Mouse (Mus musculus) liver, embryonic 15.5 days (tissue): Measurements from ENCODE around the gene Trit1. TPM values are rescaled to one million over a fixed set of nuclear protein-coding genes. Genes with fewer than 3 reads are reported as not detected.
A peak's percentile ranks its signal among the peaks of the same experiment; 100 is the strongest.

Experiments used
- ATAC-seq: fragments of 200-750 bp; cut with Nextera tagmentation; 2 replicates; pipeline ENCODE4 v1.8.0; 2017; ENCODE audit warnings: moderate number of reproducible peaks, mild to moderate bottlenecking, moderate library complexity; ENCODE audit not compliant: insufficient read depth
- H3K27ac ChIP-seq: fragments of 300-500 bp; sonication (generic); replicated peaks from 2 replicates; pipeline ENCODE4 v1.5.1; 2015; ENCODE audit warnings: mild to moderate bottlenecking, inconsistent platforms
- H3K27me3 ChIP-seq: fragments of 300-500 bp; sonication (generic); 2 replicates; pipeline ENCODE4 v1.6.1; 2015; ENCODE audit warnings: mild to moderate bottlenecking, inconsistent platforms
- H3K36me3 ChIP-seq: fragments of 300-500 bp; sonication (generic); replicated peaks from 2 replicates; pipeline ENCODE4 v1.6.1; 2015; ENCODE audit warnings: moderate library complexity, mild to moderate bottlenecking, inconsistent platforms
- H3K4me1 ChIP-seq: fragments of 300-500 bp; sonication (generic); replicated peaks from 2 replicates; pipeline ENCODE4 v1.6.1; 2015; ENCODE audit warnings: inconsistent platforms
- H3K4me2 ChIP-seq: fragments of 300-500 bp; sonication (generic); 2 replicates; pipeline ENCODE4 v1.6.1; 2015; ENCODE audit warnings: moderate library complexity, mild to moderate bottlenecking, inconsistent platforms
- H3K4me3 ChIP-seq: fragments of 300-500 bp; sonication (generic); replicated peaks from 2 replicates; pipeline ENCODE4 v1.5.1; 2015; ENCODE audit warnings: mild to moderate bottlenecking, inconsistent platforms
- H3K9ac ChIP-seq: fragments of 300-500 bp; sonication (generic); 2 replicates; pipeline ENCODE4 v1.6.1; 2015; ENCODE audit warnings: moderate library complexity, mild to moderate bottlenecking, inconsistent platforms
- H3K9me3 ChIP-seq: fragments of 300-500 bp; sonication (generic); replicated peaks from 2 replicates; pipeline ENCODE4 v1.6.1; 2016; ENCODE audit warnings: inconsistent platforms
- WGBS: fragments of 180-500 bp; shearing (Covaris S2); methylation state at CpG from one replicate; pipeline ENCODE4 v1.1.7; 2015; ENCODE audit warnings: mixed read lengths; ENCODE audit not compliant: insufficient replicate concordance; 5-methylcytosine and 5-hydroxymethylcytosine counted together
- polyA plus RNA-seq: library from polyadenylated mRNA; unstranded; fragments of >200 nt; fragmentation: Nextera tagmentation; extraction: Ambion mirVana; gene quantifications from 2 replicates; pipeline ENCODE4 v1.2.1, GENCODE M21; 2015

Gene Trit1
- 5.7 and 6.3 TPM in 2 replicates for polyA plus RNA-seq

DNA sequence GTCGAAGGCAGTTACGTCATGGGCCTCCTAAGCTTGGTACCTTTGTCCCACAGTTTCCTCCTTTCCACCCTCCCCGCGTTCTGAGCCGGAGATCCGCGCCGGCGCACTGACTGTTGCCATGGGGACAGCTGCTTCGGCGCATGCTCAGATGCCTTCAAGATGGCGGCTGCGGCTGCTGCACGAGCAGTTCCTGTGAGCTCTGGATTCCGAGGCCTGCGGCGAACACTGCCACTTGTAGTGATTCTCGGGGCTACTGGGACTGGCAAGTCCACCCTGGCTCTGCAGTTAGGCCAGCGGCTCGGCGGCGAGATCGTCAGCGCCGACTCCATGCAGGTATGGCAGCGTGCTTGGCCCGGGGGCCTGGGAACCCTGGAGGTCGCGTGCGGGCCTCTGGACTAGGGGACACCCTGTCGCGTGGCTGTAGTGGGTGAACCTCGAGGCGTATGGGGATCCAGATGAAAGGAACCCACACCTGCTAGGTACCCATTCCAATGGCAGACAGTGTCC is at the start of gene Trit1:
Trit1 (plus strand) TSS at position 147 of the 507 bp plus-strand sequence.
- peak within 1 kb of the TSS; percentile 83 for H3K4me3 ChIP-seq
- WGBS, result under 1% methylated on average over 34 of the region's 34 CpGs
- H3K9ac ChIP-seq, result peak within 1 kb of the TSS; percentile 79
- 0 out of 2 replicates have a peak, but pooled peaks cover 3% of the 10 kb centered on the region for H3K36me3 ChIP-seq
- peaks cover 31% of the 10 kb centered on the region for H3K4me1 ChIP-seq
- no peaks in the 10 kb centered on the region for H3K9me3 ChIP-seq
- no peaks in the 10 kb centered on the region; the same call in 1 of the 2 replicates for H3K27me3 ChIP-seq
- ATAC-seq, result peak; percentile 85
- H3K4me2 ChIP-seq, result peak within 1 kb of the TSS; percentile 79
- peak within 1 kb of the TSS; percentile 75 for H3K27ac ChIP-seq

DNA sequence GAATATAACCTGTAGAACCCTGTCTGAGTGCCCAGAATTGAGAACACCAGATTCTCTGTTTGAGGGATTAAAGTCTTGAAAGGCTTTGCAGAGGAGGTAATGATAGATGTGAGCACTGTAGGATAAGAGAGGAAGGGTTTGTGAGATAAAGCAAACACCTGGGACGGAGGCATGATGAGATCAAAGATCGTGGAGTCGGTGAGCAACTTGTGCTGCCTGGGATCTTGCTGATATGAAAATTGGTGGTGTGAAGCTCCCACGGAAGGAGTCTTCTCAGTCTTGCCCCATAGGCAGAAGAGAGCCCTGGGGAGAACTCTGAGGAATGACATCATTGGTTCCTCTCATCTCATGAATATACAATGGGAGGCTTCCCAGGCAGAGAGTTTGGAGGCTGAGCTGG is 48.3 kb upstream of the Trit1 start:
- Histone ChIP-seq H3K4me3 (no peak overlapping the region), H3K36me3 (no peaks in the 10 kb centered on the region), H3K9ac (no peak overlapping the region), H3K9me3 (no peaks in the 10 kb centered on the region), H3K27ac (no peak overlapping the region), H3K4me1 (no peaks in the 10 kb centered on the region), H3K27me3 (peaks cover 11% of the 10 kb centered on the region), H3K4me2 (no peak overlapping the region)
- no peak for ATAC-seq
- WGBS, result 54% methylated on average over 4 of the region's 4 CpGs

DNA sequence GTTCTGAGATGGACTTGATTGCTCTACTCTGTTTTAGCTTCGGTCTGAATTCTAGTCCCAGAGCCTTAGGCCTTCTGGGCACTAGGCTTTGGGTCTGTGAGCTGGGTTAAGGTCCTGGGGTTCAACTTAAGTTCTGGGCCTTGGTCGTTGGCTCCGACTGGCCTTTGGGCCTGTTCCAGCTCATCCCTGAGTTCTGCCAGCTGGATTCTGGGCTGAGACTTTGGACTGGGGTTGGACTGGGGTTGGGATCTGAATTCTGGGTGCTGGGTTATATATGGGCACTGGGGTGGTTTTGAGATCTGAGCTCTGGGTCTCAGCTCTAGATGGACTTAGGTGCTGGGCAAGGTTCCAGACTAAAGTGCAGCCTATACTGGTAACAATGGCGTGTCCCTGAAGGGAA is 45.2 kb upstream of the Trit1 start:
- no peaks in the 10 kb centered on the region for H3K36me3 ChIP-seq
- no peak overlapping the region for H3K4me2 ChIP-seq
- H3K27me3 ChIP-seq, result no peaks in the 10 kb centered on the region; the same call in 1 of the 2 replicates
- no peak overlapping the region for H3K27ac ChIP-seq
- no peak overlapping the region for H3K9ac ChIP-seq
- ATAC-seq, result no peak
- H3K4me1 ChIP-seq, result no peaks in the 10 kb centered on the region
- 59% methylated on average over 4 of the region's 4 CpGs for WGBS
- H3K9me3 ChIP-seq, result no peaks in the 10 kb centered on the region
- H3K4me3 ChIP-seq, result no peak overlapping the region

DNA sequence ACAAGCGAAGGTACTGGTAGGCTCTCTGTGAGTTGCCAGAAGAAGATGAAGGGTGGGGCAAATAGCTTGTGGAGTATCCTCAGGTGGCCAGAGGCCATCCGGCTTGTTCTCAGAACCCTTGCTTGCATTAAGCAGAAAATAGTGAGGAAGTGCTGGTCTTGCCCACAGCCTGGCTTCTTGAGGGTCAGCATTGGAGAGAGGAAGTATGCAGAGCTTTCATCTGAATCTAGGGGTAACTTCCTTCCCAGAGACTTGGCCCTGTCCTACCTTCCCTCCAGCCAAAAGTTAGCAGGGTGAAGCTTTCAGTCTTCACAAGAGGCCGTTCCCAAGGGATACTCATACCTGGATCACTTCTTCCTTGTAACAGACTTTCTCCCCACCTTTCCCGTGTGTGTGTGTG is 44.8 kb upstream of the Trit1 start:
- H3K4me1 ChIP-seq, result no peaks in the 10 kb centered on the region
- no peaks in the 10 kb centered on the region for H3K9me3 ChIP-seq
- H3K4me2 ChIP-seq, result no peak overlapping the region
- no peak overlapping the region for H3K4me3 ChIP-seq
- 49% methylated on average over 4 of the region's 4 CpGs for WGBS
- ATAC-seq, result no peak
- no peaks in the 10 kb centered on the region; the same call in 1 of the 2 replicates for H3K27me3 ChIP-seq
- H3K36me3 ChIP-seq, result no peaks in the 10 kb centered on the region
- H3K27ac ChIP-seq, result no peak overlapping the region
- no peak overlapping the region for H3K9ac ChIP-seq

DNA sequence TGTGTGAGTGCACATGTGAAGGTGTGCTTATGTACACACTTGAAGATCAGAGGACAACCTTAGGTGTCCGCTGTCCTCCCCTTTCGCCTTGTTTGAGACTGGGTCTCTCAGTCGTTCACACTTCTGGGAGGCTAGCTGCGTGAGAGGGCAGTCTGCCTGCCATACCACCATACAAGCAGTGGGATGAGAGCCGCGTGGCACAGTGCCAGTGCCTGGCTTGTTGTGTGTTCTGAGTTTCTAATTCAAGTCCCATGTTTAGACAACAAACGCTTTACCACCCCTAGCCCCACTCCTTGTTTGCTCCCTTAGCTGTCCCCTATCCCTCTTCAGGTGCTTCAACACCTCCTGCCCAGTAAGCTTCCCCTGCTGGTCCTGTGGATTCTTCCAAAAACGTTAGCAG is 44.3 kb upstream of the Trit1 start:
- H3K36me3 ChIP-seq, result no peaks in the 10 kb centered on the region
- H3K4me1 ChIP-seq, result no peaks in the 10 kb centered on the region
- H3K4me3 ChIP-seq, result no peak overlapping the region
- no peaks in the 10 kb centered on the region for H3K9me3 ChIP-seq
- no peak overlapping the region for H3K9ac ChIP-seq
- H3K27ac ChIP-seq, result no peak overlapping the region
- ATAC-seq, result no peak
- no peaks in the 10 kb centered on the region; the same call in 1 of the 2 replicates for H3K27me3 ChIP-seq
- H3K4me2 ChIP-seq, result no peak overlapping the region
- 63% methylated on average over 8 of the region's 8 CpGs for WGBS

DNA sequence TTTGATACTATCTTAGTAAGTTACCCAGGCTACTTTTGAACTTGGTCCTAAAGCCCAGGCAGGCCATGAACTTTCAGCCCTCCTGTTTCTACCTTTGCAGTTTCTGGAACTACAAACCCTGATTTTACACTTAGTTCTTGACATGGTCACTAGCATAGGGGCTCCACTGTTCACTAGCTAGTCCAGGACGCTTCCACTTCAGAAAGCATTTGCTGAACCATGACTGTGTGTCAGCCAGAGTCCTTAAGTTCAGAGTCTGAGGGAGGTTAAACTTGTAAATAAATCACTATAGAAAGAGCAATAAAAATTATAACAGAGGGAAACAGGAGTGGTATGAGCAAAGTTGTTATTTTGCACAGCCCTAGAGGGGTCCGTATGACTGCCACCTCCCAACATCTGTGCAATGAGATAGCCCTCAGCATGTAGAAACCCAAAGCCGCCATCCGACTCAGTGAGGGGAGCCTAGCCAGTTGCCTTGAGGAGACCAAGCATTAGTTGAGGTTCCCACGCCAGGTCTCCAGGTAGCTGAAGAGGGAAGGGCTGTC is 41.3 kb upstream of the Trit1 start:
- H3K27ac ChIP-seq, result no peak overlapping the region
- no peak for ATAC-seq
- 52% methylated on average over 5 of the region's 5 CpGs for WGBS

DNA sequence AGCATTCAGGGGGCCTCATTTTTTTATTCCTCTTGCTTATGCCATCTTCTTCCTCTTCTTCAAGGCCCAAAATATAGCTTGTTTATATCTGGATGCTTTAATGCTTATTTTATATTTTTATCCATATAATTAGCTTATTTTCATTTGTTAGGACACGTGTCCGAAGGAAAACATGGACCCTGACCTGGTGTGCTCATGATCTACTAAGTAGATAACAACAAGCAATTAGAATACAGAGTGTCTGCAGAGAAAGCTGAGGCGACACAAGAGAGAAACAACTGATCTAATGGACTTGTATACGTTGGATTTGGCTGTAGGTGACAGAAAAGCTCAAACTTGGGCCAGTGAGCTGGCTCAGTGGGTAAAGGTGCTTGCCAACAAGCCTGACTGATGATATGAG is 39.5 kb upstream of the Trit1 start:
- no peak overlapping the region for H3K4me3 ChIP-seq
- no peak overlapping the region for H3K4me2 ChIP-seq
- no peak overlapping the region for H3K9ac ChIP-seq
- H3K9me3 ChIP-seq, result no peaks in the 10 kb centered on the region
- ATAC-seq, result no peak
- H3K4me1 ChIP-seq, result no peaks in the 10 kb centered on the region
- H3K36me3 ChIP-seq, result no peaks in the 10 kb centered on the region
- WGBS, result 57% methylated on average over 4 of the region's 4 CpGs
- peaks cover 20% of the 10 kb centered on the region for H3K27me3 ChIP-seq
- H3K27ac ChIP-seq, result no peak overlapping the region

More for the DNA sequence above, 41.3 kb upstream of the Trit1 start:
- Histone ChIP-seq H3K27me3 (peaks cover 7% of the 10 kb centered on the region), H3K9ac (no peak overlapping the region), H3K9me3 (no peaks in the 10 kb centered on the region), H3K4me3 (no peak overlapping the region), H3K4me2 (no peak overlapping the region), H3K36me3 (no peaks in the 10 kb centered on the region), H3K4me1 (no peaks in the 10 kb centered on the region)

DNA sequence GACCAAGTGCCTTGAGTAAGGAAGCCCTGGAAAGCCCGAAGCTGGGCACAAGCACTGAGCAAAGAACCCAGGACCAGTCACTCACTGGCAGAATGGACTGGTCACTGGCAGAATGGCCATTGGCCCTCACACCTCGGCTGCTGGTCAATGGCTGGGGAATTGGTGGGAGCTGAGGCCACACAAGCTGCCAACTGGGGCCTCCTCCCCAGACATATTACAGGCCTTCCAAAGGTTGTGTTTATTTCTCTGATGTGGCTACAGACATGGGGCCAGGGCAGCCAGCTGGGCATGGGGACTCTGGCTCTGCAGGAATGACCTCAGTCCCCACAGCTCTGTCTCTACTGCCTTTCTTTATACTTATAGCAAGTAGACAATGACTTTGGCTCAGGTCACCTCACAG is 37.5 kb upstream of the Trit1 start:
- Histone ChIP-seq H3K27me3 (peaks cover 39% of the 10 kb centered on the region), H3K4me2 (no peak overlapping the region), H3K36me3 (no peaks in the 10 kb centered on the region), H3K27ac (no peak overlapping the region), H3K4me1 (no peaks in the 10 kb centered on the region), H3K4me3 (no peak overlapping the region), H3K9ac (no peak overlapping the region), H3K9me3 (no peaks in the 10 kb centered on the region)
- WGBS, result 60% methylated on average over 2 of the region's 2 CpGs
- no peak for ATAC-seq

DNA sequence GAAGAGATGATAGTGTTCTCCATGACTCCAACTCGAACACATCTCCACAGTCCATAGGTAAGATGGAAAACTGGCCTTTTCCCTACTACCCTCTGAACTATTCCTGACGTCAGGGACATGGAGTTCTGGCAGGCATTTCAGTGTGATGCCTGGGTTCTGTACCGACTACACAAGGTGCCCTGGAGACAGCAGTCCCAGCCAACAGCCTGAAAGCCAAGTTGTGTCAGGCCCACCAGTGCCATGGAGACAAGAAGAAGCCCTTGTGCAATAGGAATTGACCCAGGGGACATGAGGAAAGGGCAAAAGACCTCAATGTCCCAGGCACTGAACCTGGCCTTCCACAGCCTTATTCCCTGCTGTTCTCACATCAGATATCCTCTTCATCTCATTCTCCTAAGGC is 36.6 kb upstream of the Trit1 start:
- Histone ChIP-seq H3K36me3 (no peaks in the 10 kb centered on the region), H3K4me1 (no peaks in the 10 kb centered on the region), H3K9me3 (no peaks in the 10 kb centered on the region), H3K27me3 (peaks cover 47% of the 10 kb centered on the region), H3K27ac (no peak overlapping the region), H3K9ac (no peak overlapping the region), H3K4me3 (no peak overlapping the region), H3K4me2 (no peak overlapping the region)
- 46% methylated on average over 3 of the region's 3 CpGs for WGBS
- no peak for ATAC-seq

DNA sequence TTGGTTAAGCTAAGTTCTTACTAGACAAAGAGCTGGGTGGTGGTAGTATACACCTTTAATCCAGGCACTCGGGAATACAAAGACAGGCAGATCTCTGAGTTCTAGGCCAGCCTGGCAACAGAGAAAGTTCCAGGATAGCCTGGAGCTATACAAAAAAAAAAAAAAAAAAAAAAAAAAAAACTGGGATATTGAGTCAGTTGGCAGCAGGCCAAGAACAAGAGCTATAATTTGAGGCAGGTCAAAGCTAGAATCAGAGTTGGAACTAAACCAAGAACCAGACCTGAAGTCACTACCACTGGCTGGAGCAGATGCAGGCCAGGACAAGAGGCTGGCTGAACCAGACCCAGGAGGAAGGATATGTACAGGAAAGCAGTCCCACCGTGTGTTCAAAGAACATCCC is 35.7 kb upstream of the Trit1 start:
- H3K9ac ChIP-seq, result no peak overlapping the region

DNA sequence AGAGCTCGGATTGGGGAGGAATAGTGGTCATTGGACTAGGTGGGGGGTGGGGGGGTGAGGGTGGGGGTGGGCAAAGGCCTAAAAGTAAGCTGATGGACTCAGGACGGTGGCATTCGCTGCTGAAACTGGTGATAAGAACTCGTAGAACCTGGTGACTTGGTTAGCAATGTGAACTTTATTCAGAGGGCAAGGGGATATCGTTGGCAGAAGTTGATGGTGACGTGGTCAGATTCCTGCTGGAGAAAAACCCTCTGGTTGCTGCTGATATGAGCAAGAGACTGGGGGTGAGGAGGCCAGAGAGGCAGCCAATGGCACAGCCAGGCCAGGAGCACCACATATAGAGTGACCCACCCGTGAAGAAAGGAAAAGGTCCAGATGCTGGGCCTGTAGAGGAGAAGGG is 35.2 kb upstream of the Trit1 start:
- 34% methylated on average over 7 of the region's 7 CpGs for whole genome bisulfite sequencing
- Histone ChIP-seq H3K4me3 (no peak overlapping the region), H3K27me3 (peaks cover 51% of the 10 kb centered on the region), H3K36me3 (no peaks in the 10 kb centered on the region), H3K9me3 (no peaks in the 10 kb centered on the region), H3K27ac (no peak overlapping the region), H3K9ac (no peak overlapping the region), H3K4me2 (no peak overlapping the region), H3K4me1 (no peaks in the 10 kb centered on the region)
- ATAC-seq, result no peak

More for the DNA sequence above, 35.7 kb upstream of the Trit1 start:
- ATAC-seq, result no peak
- no peak overlapping the region for H3K27ac ChIP-seq
- 41% methylated on average over 2 of the region's 2 CpGs for WGBS
- no peaks in the 10 kb centered on the region for H3K4me1 ChIP-seq
- H3K4me3 ChIP-seq, result no peak overlapping the region
- no peaks in the 10 kb centered on the region for H3K9me3 ChIP-seq
- H3K4me2 ChIP-seq, result no peak overlapping the region
- no peaks in the 10 kb centered on the region for H3K36me3 ChIP-seq
- H3K27me3 ChIP-seq, result peaks cover 51% of the 10 kb centered on the region

DNA sequence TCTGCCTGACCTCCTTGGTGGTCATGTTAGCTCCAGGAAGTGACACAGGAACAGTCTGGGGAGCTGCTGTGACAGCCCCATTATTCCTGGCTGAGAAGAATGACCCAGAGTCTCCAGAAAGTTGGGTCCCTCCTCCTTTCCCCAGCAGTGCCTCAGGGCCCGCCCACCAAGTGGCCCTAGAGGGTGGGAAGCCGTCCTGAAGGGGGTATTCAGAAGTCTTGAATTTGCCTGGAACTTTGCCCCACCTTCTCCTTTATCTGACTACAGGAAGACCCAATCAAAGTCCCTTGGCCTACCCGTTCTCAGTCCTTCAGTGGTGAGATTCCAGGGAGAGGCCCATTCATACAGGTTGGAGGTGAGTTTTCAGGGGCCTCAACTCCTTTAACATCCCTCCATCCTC is 34.5 kb upstream of the Trit1 start:
- Histone ChIP-seq H3K9me3 (no peaks in the 10 kb centered on the region), H3K27me3 (peaks cover 53% of the 10 kb centered on the region), H3K4me2 (no peak overlapping the region), H3K9ac (no peak overlapping the region), H3K4me1 (no peaks in the 10 kb centered on the region), H3K36me3 (no peaks in the 10 kb centered on the region), H3K4me3 (no peak overlapping the region), H3K27ac (no peak overlapping the region)
- WGBS, result 29% methylated on average over 3 of the region's 3 CpGs
- no peak for ATAC-seq
